Mouse (Mus musculus) olfactory bulb, adult 2 months (tissue): ENCODE measurements around the gene Nfic.

ENCODE experiments used
- CTCF ChIP-seq: fragments of 200-500 bp; IDR thresholded peaks from 2 replicates; pipeline ENCODE4 v1.5.1; 2012; ENCODE audit warnings: low read depth, mild to moderate bottlenecking, low read length, moderate library complexity; ENCODE audit not compliant: insufficient read depth
- POLR2A ChIP-seq: fragments of 200-500 bp; IDR thresholded peaks from 2 replicates; pipeline ENCODE4 v1.6.1; 2012; ENCODE audit warnings: mild to moderate bottlenecking, low read depth, low read length, moderate library complexity; ENCODE audit not compliant: insufficient read depth

GRCm38 (mm10) chr10:81431526-81432168 lies 23.8 kb downstream of the Nfic start:
- TF ChIP-seq CTCF (no peak), POLR2A (no peak)
